Comparison of ENCODE assay signal across 8 mouse cellular contexts in the genomic region with DNA sequence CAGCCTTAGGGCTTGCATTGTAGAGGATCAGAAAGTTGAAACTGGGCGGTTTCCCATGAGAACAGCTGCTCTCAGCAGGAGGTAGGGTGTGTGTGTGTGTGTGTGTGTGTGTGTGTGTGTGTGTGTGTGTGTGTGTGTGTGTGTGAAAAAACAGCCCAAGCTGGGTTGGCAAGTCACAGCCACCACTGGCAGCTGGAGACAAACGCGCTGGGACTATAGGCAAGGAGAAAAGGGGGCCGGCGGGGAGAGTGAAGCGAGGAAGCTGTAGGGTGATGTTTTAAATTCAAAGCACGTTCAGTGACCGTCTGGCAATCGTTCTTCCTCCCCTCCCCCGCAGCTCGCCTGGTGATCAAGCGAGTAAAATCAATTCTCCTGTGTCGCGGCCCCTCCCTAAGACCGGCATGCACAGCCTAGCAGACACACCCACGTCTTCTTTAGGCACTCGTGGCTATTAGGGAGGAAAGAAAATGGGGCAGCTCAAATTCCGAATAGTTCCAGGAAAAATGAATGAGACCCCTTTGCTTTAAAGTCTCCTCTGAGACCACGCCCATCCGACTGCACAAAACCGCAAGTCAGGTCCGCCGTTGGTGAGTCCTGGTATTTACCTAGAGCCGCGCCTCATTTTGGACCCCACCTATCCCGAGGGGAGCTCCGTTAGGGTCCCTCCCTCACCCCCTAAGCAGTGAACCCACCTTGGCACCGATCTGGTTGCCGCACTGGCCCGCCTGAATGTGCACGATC. TPM values are rescaled to one million over a fixed set of nuclear protein-coding genes. Genes with fewer than 3 reads are reported as not detected.
DNase-seq lines count a peak whose midpoint lies in the region; ATAC-seq and TF ChIP-seq lines count a peak whose summit lies in the region.

No protein-coding gene starts in this region.

- no peak for ATAC-seq in erythroblast, adult 5-6 weeks (replicated peaks; ENCODE audit: low FRiP score, poor library complexity, severe bottlenecking)
- ATAC-seq in granulocyte monocyte progenitor cell, adult 5-6 weeks (replicated peaks; ENCODE audit: poor library complexity, severe bottlenecking), result peak; percentile 27

- no peaks in the 10 kb centered on the region; the same call in 1 of the 2 replicates for H3K9me3 ChIP-seq in erythroblast, embryonic 14.5 days (ENCODE audit: control insufficient read depth, low read length)

- peaks cover 20% of the 10 kb centered on the region for H3K4me1 ChIP-seq in erythroblast, embryonic 14.5 days (ENCODE audit: control insufficient read depth)
- H3K4me1 ChIP-seq in kidney, adult 2 months (ENCODE audit: control insufficient read depth, insufficient read depth, low read length), result peaks cover 9% of the 10 kb centered on the region; the same call in 1 of the 2 replicates
- peaks cover 8% of the 10 kb centered on the region; the same call in 1 of the 2 replicates for H3K4me1 ChIP-seq in liver, adult 2 months (ENCODE audit: control insufficient read depth, insufficient read depth, low read length)

- TF ChIP-seq POLR2A in kidney, adult 2 months (IDR thresholded peaks at IDR 0.05; ENCODE audit: low read depth, low read length), result no peak
- no peak for TF ChIP-seq POLR2A in liver, adult 2 months (IDR thresholded peaks at IDR 0.05; ENCODE audit: extremely low read depth, insufficient read depth, low read length)
- no peak for TF ChIP-seq POLR2A in myocyte (IDR thresholded peaks at IDR 0.05; ENCODE audit: insufficient read length, low read depth)

- H3K9ac ChIP-seq in liver, adult 2 months (ENCODE audit: low read depth, low read length), result no peak overlapping the region; the same call in 1 of the 2 replicates

- no peaks in the 10 kb centered on the region for H3K79me2 ChIP-seq in liver, adult 2 months (ENCODE audit: control insufficient read depth, insufficient read depth, low read length)
- peaks cover 40% of the 10 kb centered on the region for H3K79me2 ChIP-seq in myocyte (ENCODE audit: control insufficient read depth, insufficient read depth)

- TF ChIP-seq CTCF in kidney, adult 2 months (conservative IDR thresholded peaks at IDR 0.05; ENCODE audit: insufficient read depth, insufficient read length, low read depth, low read length), result no peak
- TF ChIP-seq CTCF in liver, adult 2 months (IDR thresholded peaks at IDR 0.05; ENCODE audit: low read depth, low read length), result no peak

- peak overlapping the region; percentile 45 for H3K4me3 ChIP-seq in erythroblast, embryonic 14.5 days (replicated peaks)
- peak overlapping the region; percentile 66 for H3K4me3 ChIP-seq in kidney, adult 2 months (ENCODE audit: insufficient read depth, low read depth, low read length)
- peak overlapping the region; percentile 50 for H3K4me3 ChIP-seq in liver, adult 2 months (ENCODE audit: insufficient read depth, low read depth, low read length)
- peak overlapping the region; percentile 100 for H3K4me3 ChIP-seq in myocyte

- H3ac ChIP-seq in myocyte (ENCODE audit: control insufficient read depth, insufficient read length), result peak overlapping the region; percentile 84

- peaks cover 69% of the 10 kb centered on the region for H3K27me3 ChIP-seq in erythroblast, embryonic 14.5 days (ENCODE audit: control insufficient read depth)
- no peaks in the 10 kb centered on the region for H3K27me3 ChIP-seq in kidney, adult 2 months (replicated peaks; ENCODE audit: control insufficient read depth, insufficient read depth, low read length)
- H3K27me3 ChIP-seq in liver, adult 2 months (ENCODE audit: control insufficient read depth, insufficient read depth, low read length), result peaks cover 15% of the 10 kb centered on the region; the same call in 1 of the 2 replicates
- no peaks in the 10 kb centered on the region for H3K27me3 ChIP-seq in myocyte (ENCODE audit: control insufficient read depth, insufficient read depth, insufficient read length)

- H3K4me2 ChIP-seq in myocyte (ENCODE audit: low read depth), result peak overlapping the region; percentile 100

- 1% methylated on average over 31 of the region's 31 CpGs for WGBS in kidney, adult 2 months
- WGBS in liver, adult 2 months, result 4% methylated on average over 31 of the region's 31 CpGs

- peak; percentile 74 for DNase-seq in brain, adult 2 months (ENCODE audit: low read depth, low spot score)
- DNase-seq in kidney, adult 2 months, result peak; percentile 76
- DNase-seq in liver, adult 2 months (ENCODE audit: extremely low read depth, low read depth, low spot score), result no peak
- peak; percentile 11 for DNase-seq in testis, postnatal 14 days (ENCODE audit: low spot score)

- no peaks in the 10 kb centered on the region for H3K36me3 ChIP-seq in erythroblast, embryonic 14.5 days (ENCODE audit: control insufficient read depth)
- H3K36me3 ChIP-seq in kidney, adult 2 months (ENCODE audit: control insufficient read depth, insufficient read depth, low read length), result no peaks in the 10 kb centered on the region
- no peaks in the 10 kb centered on the region for H3K36me3 ChIP-seq in liver, adult 2 months (ENCODE audit: control insufficient read depth, insufficient read depth, low read length)
- H3K36me3 ChIP-seq in myocyte (ENCODE audit: control insufficient read depth, insufficient read depth), result peaks cover 18% of the 10 kb centered on the region

- peak overlapping the region; percentile 57 for H3K27ac ChIP-seq in kidney, adult 2 months (ENCODE audit: insufficient read depth, low read depth, low read length)
- no peak overlapping the region for H3K27ac ChIP-seq in liver, adult 2 months (replicated peaks; ENCODE audit: insufficient read depth, low read depth, low read length)

TF ChIP-seq in myocyte, 11 proteins besides CTCF, POLR2A, EP300 and RAD21:
- no peak for TF ChIP-seq USF1 (IDR thresholded peaks at IDR 0.05; ENCODE audit: low read depth)
- no peak for TF ChIP-seq REST (IDR thresholded peaks at IDR 0.05; ENCODE audit: insufficient read depth, insufficient read length)
- no peak for TF ChIP-seq E2F4 (IDR thresholded peaks at IDR 0.05; ENCODE audit: insufficient read depth)
- no peak for TF ChIP-seq TCF3 (IDR thresholded peaks at IDR 0.05; ENCODE audit: insufficient read length, low read depth)
- peak; percentile 54 for TF ChIP-seq POLR2AphosphoS2 (IDR thresholded peaks at IDR 0.05; ENCODE audit: insufficient read length, low read depth)
- peak; percentile 77 for TF ChIP-seq TCF12 (IDR thresholded peaks at IDR 0.05; ENCODE audit: insufficient read depth, poor library complexity, severe bottlenecking)
- peak; percentile 57 to 91 (median 90) for TF ChIP-seq MYOG (IDR thresholded peaks at IDR 0.05; ENCODE audit: control insufficient read depth in 1 of 3, insufficient read depth in 1 of 3, insufficient read length in 2 of 3, low read depth in 2 of 3)
- TF ChIP-seq MAX (IDR thresholded peaks at IDR 0.05; ENCODE audit: low read depth), result no peak
- TF ChIP-seq MYOD1 (IDR thresholded peaks at IDR 0.05; ENCODE audit: control insufficient read depth in 1 of 3, insufficient read length in 2 of 3, low read depth in 2 of 3), result peak; percentile 67 to 87 (median 81)
- TF ChIP-seq SRF (IDR thresholded peaks at IDR 0.05; ENCODE audit: control insufficient read depth, insufficient read length, low read depth), result no peak
- TF ChIP-seq CEBPB (IDR thresholded peaks at IDR 0.05; ENCODE audit: insufficient read depth, poor library complexity, severe bottlenecking), result no peak

RNA-seq across cellular contexts. Expression of a gene that starts 0.6 kb away (rescaled TPM):
- polyA plus RNA-seq in erythroblast, embryonic 14.5 days (2012), result 0.06 and 0.14 TPM in 2 replicates
- total RNA-seq in erythroblast, adult 5-6 weeks (2015; ENCODE audit: low replicate concordance), result not detected in 2 replicates
- not detected in 2 replicates for total RNA-seq in erythroblast, adult 5-6 weeks (2017; ENCODE audit: low replicate concordance)
- total RNA-seq in granulocyte monocyte progenitor cell, adult 5-6 weeks (2014; fragmentation: Nextera tagmentation), result not detected in 2 replicates
- total RNA-seq in granulocyte monocyte progenitor cell, adult 5-6 weeks (2017), result not detected in 2 replicates
- polyA plus RNA-seq in kidney, adult 2 months (2012; rRNA removed), result 27.6 and 30.5 TPM in 2 replicates
- 0.20 TPM in 1 of 2 replicates, not detected in the other for total RNA-seq in liver, adult 2 months (2014; rRNA removed)
- polyA plus RNA-seq in liver, adult 2 months (2012; rRNA removed), result 0.11 and 0.33 TPM in 2 replicates
- polyA plus RNA-seq in myocyte (2012; fragmentation: generic; extraction: Trizol), result 438 TPM

RNA-seq across cellular contexts. Expression of a gene that starts 33.1 kb away (rescaled TPM):
- 3.3 and 3.9 TPM in 2 replicates for polyA plus RNA-seq in erythroblast, embryonic 14.5 days (2012)
- total RNA-seq in erythroblast, adult 5-6 weeks (2015; ENCODE audit: low replicate concordance), result 10.4 and 21.3 TPM in 2 replicates
- total RNA-seq in erythroblast, adult 5-6 weeks (2017; ENCODE audit: low replicate concordance), result 14.7 and 14.8 TPM in 2 replicates
- total RNA-seq in granulocyte monocyte progenitor cell, adult 5-6 weeks (2014; fragmentation: Nextera tagmentation), result 50.2 and 81.2 TPM in 2 replicates
- total RNA-seq in granulocyte monocyte progenitor cell, adult 5-6 weeks (2017), result 181 and 240 TPM in 2 replicates
- polyA plus RNA-seq in kidney, adult 2 months (2012; rRNA removed), result 88.7 and 96.2 TPM in 2 replicates
- 44.0 and 44.5 TPM in 2 replicates for total RNA-seq in liver, adult 2 months (2014; rRNA removed)
- polyA plus RNA-seq in liver, adult 2 months (2012; rRNA removed), result 60.9 and 61.9 TPM in 2 replicates
- polyA plus RNA-seq in myocyte (2012; fragmentation: generic; extraction: Trizol), result 176 TPM

RNA-seq across cellular contexts. Expression of a gene that starts 51.8 kb away (rescaled TPM):
- polyA plus RNA-seq in erythroblast, embryonic 14.5 days (2012), result 6.1 and 9.8 TPM in 2 replicates
- total RNA-seq in erythroblast, adult 5-6 weeks (2015; ENCODE audit: low replicate concordance), result 6.0 and 7.7 TPM in 2 replicates
- total RNA-seq in erythroblast, adult 5-6 weeks (2017; ENCODE audit: low replicate concordance), result 8.9 and 9.5 TPM in 2 replicates
- total RNA-seq in granulocyte monocyte progenitor cell, adult 5-6 weeks (2014; fragmentation: Nextera tagmentation), result 2.3 and 3.4 TPM in 2 replicates
- total RNA-seq in granulocyte monocyte progenitor cell, adult 5-6 weeks (2017), result 7.0 and 8.5 TPM in 2 replicates
- polyA plus RNA-seq in kidney, adult 2 months (2012; rRNA removed), result 152 and 164 TPM in 2 replicates
- total RNA-seq in liver, adult 2 months (2014; rRNA removed), result 27.5 and 56.4 TPM in 2 replicates
- 569 and 614 TPM in 2 replicates for polyA plus RNA-seq in liver, adult 2 months (2012; rRNA removed)
- polyA plus RNA-seq in myocyte (2012; fragmentation: generic; extraction: Trizol), result 550 TPM

Comparison
In these comparisons a context has a peak if more than half of its experiments do, and no peak if none do; other contexts are left out.
1. H3K4me3 ChIP-seq: peak in every context shown above with its lines; median percentile 100 in myocyte; 66 in kidney, adult 2 months; 50 in liver, adult 2 months; 45 in erythroblast, embryonic 14.5 days.
2. RNA of a gene that starts 0.6 kb away (polyA plus RNA-seq): 438 TPM in myocyte (single experiment) and 27.6 to 30.5 TPM in kidney, adult 2 months; 0.11 to 0.33 TPM in liver, adult 2 months and 0.06 to 0.14 TPM in erythroblast, embryonic 14.5 days; every median in the first group is over 10 times any median in the second.
3. RNA of a gene that starts 33.1 kb away (polyA plus RNA-seq): 176 TPM in myocyte (single experiment), 88.7 to 96.2 TPM in kidney, adult 2 months and 60.9 to 61.9 TPM in liver, adult 2 months; 3.3 to 3.9 TPM in erythroblast, embryonic 14.5 days; every median in the first group is over 10 times any median in the second.
4. RNA of a gene that starts 51.8 kb away (polyA plus RNA-seq): 569 to 614 TPM in liver, adult 2 months, 550 TPM in myocyte (single experiment) and 152 to 164 TPM in kidney, adult 2 months; 6.1 to 9.8 TPM in erythroblast, embryonic 14.5 days; every median in the first group is over 10 times any median in the second.